Mouse (Mus musculus): ENCODE measurements at regions not wholly inside any gene's neighbourhood (a gene's known extent, or its start where the extent isn't known, plus 50 kb on each side); places are given as distances from the start of the nearest gene placed in this dataset.

DNA sequence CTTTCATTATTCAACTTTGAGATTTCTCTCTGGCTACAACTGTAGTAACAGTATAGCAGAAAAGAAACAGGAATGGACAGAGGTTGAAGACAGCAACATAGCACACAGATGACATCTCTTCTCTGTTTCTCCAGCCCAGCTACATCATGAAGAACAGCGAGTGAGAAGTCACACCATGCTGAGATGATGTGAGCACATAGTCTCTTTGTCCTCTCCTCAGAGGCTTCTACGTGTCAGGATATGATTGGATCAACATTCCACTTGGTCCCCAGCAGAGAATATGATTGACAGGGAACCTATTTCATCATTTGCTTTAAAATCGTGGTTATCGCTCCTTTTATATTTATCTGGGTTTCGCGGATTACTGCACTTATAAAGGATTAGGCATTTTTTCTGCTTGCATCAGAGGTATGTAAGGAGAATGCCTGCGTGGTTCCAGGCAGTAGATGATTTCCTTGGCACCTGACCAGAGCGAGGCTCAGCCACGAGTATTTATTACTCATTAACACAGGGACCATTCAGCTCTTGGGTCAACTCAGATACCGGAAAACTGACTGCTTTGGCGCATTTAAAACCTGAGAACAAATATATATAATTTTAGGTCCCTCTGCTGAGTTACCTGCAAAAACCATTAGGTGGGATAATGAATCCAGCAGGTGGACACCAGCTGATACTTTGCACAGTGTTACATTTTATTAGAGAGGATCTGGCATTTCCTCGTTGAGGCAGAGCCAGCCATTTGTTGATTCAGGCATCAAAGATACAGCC, 237.9 kb upstream of the Gm5148 start:
- DNase-seq: peak; percentile 47

- DNase-seq: no peak
These were observed 234.2 kb upstream of the Gm5148 start for GRCm38 (mm10) chr3:37958361-37958978.

- DNase-seq: no peak
These were observed 232.3 kb upstream of the Gm5148 start for GRCm38 (mm10) chr3:37956543-37956942.

GRCm38 (mm10) chr3:37952891-37953290, 228.6 kb upstream of the Gm5148 start:
- DNase-seq: peak; percentile 59

DNA sequence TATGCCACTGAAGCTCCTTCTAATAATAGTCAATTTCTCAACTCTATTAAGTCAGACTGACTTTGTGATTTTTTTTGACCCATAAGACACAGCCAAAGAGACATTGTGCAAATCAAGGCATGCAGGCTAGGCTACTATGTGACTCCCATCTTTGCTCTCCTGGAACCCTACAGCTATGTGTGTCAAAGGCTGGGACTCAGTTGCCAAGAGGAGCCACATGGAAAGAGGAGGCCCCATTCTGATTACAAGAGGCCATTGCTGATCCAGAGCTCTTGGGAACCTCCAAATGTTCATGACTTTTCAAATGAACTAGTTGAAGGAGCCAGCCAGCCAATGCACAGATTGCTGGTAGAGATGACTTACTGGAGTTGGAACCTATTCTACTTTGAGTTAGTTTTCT, 228.0 kb upstream of the Gm5148 start:
- no peak for DNase-seq

GRCm38 (mm10) chr3:37943661-37944060, 219.4 kb upstream of the Gm5148 start:
- no peak for DNase-seq

DNA sequence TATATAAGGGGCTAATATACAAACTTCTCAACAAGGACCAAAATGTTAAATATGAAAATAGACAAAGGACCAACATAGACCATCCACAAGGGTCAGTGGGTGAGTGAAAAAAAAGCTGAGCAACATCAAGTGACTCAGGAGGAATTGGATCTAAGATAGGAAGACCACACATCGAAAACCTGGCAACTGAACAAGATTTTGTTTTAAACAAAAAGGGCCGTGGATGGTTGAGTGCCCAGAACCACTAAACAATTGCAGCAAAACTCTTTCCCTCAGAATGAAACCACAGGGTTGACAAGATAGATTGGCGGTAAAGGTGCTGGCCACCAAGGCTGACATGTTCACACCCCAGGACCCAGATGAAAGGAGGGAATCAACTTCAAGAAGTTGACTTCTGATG, 215.7 kb upstream of the Gm5148 start:
- DNase-seq: no peak

GRCm38 (mm10) chr3:37938870-37939269, 214.6 kb upstream of the Gm5148 start:
- no peak for DNase-seq

DNA sequence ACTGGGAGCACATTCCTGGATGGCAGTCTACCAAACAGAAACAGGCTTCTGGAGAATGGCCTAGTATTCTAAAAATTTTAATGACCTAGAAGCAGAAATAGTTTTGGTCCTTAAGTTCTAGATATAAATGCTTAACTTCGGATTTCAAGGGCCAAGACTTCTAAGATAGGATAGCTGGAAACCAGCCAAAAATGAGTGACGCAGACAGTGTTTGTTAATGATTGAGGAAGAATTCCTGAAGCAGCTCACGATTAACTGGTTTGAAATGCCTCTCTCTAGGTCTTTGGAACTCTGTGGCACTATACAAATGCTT, 213.9 kb upstream of the Gm5148 start:
- DNase-seq: peak; percentile 63

DNA sequence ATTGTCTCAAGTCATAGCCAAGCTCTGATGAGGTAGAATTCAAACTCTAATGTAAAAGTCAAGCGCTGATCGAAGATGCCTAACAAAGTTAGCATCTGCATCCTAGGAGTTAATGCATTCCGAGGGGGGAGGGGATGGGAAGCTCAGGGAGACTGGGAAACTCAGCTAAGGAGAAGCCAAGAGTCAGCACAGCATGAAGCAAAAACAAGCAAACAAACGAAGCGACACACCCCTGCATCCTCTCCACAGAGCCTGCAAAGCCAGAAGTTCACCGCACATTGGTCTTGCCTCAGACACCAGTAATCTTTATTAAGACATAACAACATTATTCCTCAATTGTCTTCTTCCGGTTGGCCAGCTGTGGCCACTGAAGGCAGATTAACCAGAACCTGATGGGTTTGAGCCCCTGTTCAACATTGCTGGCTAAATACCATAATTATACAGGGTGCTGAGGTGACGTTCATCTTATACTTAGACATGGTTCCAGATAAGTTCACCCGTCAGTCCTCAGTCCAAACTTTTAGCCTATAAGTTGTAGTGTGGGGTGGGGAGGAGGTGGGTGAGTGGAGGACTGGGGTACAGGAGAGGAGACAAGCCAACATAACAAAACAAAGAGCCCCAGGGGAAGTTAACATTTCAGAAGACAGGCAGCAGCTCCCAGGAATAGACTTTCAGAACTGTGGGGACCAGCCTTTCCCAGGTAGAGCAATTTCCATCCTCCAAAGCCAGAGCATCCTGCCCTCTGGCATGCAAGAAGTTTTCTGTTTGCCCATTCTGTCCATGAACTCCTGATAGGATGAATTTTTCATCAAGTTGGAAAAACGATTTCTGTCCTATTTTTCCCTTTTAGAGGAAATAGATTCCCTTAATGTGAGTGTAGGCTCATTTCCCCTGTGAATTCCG, 213.3 kb upstream of the Gm5148 start:
- DNase-seq: no peak

DNA sequence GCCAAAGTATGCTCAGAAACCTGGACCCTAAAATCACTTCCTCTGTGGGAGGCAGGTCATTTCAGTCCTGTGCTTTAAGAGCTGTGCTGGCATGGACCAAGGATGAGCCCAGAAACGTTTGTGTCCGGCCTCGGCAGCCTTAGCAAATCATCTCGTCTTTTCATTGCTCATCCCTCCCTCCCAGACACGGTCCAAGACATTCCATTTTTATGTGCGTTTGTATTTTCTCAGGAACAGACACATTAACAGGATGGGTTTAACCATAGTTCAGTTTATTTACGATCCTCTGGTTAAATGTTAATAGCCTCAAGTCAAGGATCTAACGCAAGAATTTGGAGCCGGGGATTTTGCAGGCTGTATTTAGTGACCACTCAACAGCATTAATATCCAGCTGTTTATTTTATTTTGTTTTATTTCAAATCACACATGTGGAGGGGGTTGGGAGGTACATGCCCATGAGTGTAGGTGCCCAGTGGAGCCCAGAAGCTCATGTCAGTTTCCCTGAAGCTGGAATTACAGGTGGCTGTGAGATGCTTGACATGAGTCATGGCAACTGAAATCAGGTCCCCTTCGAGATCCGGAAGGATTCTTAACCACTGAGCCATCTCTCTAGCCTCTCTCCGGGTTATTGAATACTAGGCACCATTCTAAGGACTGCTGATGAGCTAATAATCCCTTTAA, 212.1 kb upstream of the Gm5148 start:
- DNase-seq: no peak

- DNase-seq: no peak
These were observed 210.8 kb upstream of the Gm5148 start for GRCm38 (mm10) chr3:37934905-37935708.

DNA sequence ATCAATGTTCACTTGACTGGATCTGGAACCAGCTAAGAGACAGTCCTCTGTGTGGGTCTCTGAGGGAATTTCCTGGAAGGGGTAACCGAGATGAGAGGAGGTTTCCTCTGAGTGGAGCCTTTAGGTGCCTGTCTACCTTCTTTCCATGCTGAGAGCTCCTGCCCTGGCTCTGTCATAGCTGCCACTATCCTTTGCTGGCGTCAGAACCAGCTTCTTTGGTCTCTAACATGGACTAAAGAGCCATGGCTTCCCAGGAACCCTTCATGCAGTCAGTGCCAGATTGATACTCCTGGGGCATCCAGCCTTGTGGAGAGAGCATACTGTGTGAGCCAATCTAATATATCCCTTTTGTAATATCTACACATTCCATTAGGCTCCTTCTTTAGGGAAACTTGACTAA, 209.9 kb upstream of the Gm5148 start:
- no peak for DNase-seq

DNA sequence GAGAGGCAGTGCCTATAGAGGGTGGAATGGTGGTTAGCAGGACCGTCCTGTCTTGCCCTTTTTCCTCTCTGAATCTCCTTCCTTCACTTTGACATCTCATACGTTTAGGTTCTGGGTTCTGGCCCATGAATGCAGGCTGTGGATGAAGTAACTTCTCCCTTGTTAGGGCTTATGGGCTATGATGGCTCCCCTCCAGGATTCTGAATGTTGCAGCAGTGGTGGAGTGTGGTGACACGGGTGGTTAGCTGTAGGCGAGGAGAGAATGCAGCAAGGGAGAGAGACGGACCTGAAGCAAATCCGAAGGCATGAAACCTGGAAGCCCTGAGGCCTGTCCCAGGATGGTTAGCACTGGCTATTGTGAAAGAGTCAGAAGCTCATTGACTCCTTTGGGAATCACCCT, 204.4 kb upstream of the Gm5148 start:
- DNase-seq: no peak

DNA sequence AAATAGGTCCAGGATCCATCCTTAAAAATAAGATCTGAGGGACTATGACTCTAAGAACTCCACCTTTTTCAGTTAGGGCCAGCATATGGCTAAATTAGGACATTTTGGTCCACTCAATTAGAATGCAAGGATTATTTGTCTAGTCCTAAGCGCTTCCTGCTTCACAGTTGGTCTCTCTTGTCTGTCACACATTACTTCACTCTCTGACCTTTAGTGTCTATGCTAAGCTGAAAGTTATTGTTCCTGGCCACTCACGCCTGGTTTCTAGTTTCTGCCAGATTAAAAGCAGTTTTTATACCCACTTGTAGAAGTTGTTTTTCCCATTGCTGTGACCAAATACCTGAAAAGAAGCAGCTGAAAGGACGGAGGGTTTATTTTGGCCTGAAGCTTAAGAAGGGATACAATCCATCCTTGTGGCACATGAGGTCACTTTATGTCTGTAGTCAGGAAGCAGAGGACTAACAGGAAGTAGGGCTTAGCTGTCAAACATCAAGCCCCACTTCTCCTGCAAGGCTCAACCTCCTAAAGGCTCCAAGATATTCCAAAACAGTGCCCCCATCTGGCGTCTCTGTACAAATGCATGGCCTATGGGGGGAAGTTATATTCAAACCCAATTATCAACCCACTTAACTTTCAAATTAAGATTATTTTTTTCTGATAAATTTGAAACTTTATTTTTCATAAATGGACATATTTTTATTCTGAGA, 195.3 kb upstream of the Gm5148 start:
- DNase-seq: no peak

DNA sequence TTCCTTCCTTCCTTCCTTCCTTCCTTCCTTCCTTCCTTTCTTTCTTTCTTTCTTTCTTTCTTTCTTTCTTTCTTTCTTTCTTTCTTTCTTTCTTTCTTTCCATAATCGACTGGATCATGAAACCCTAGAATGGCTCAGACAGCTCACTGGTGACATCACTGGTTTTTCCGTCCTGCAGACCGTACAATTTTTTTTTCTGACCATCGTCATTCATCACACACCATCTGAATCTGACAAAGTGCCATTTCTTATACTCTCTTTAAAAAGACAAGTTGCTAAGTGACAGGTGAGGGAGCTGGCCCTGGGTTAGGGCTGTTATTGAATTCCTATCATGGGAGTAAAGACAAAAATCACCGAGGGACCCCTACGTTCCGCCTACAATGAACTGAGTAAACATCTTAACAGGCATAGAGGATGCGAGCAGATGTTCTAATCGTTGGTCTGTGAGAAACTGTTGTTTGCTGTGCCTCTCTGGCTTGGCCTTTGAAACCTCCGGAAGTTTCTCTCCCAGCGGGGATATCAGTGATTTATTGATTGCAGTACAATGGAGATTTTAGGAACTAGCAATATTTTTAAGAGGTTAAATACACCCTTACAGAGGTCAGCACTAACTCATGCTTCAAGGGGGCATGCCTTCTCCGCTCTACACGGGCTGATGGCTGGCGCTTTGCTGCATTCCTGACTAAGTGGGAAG, 192.6 kb upstream of the Gm5148 start:
- DNase-seq: no peak

GRCm38 (mm10) chr3:37916281-37916680, 192.0 kb upstream of the Gm5148 start:
- DNase-seq: no peak

GRCm38 (mm10) chr3:37915673-37916072, 191.4 kb upstream of the Gm5148 start:
- no peak for DNase-seq

DNA sequence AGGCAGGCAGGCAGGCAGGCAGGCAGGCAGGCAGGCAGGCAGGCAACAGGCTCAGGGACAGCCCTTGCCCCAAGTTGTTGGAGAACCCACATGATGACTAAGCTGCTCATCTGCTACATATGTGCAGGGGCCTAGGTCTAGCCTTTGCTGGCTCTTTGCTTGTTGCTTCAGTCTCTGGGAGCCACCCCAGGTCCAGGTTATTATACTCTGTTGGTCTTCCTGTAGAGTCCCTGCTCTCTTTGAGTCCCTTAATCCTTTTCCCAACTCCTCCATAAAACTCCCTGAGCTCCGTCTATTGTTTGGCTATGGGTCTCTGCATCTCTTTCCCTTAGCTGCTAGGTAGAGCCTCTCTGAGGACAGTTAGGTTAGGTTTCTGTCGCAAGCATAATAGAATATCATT, 189.8 kb upstream of the Gm5148 start:
- DNase-seq: no peak

- DNase-seq: no peak
These were observed 185.5 kb upstream of the Gm5148 start for GRCm38 (mm10) chr3:37909821-37910220.

- no peak for DNase-seq
These were observed 184.7 kb upstream of the Gm5148 start for GRCm38 (mm10) chr3:37909008-37909407.
